Mouse (Mus musculus) myocyte (in vitro differentiated cells): ENCODE measurements around the gene Mroh2a.

Experiments
- CEBPB ChIP-seq: IDR thresholded peaks from 2 replicates; pipeline ENCODE4 v1.6.1; 2011; ENCODE audit warnings: mild to moderate bottlenecking, moderate library complexity; ENCODE audit not compliant: poor library complexity, insufficient read depth, severe bottlenecking
- E2F4 ChIP-seq: IDR thresholded peaks from one replicate; pipeline ENCODE4 v1.6.1; 2011; ENCODE audit warnings: mild to moderate bottlenecking, control low read depth, moderate library complexity; ENCODE audit not compliant: insufficient read depth
- MAX ChIP-seq: IDR thresholded peaks from one replicate; pipeline ENCODE4 v1.6.1; 2011; ENCODE audit warnings: low read depth, mild to moderate bottlenecking, control low read depth
- MYOG ChIP-seq, 3 experiments: IDR thresholded peaks; one replicate each; pipeline ENCODE4 v1.6.1; 2011; ENCODE audit warnings: control low read depth in 2 of 3, low read depth in 2 of 3, mild to moderate bottlenecking in 2 of 3; ENCODE audit not compliant: insufficient read length in 2 of 3, control insufficient read depth in 1 of 3, insufficient read depth in 1 of 3
- POLR2A ChIP-seq: IDR thresholded peaks from one replicate; pipeline ENCODE4 v1.6.1; 2011; ENCODE audit warnings: low read depth, mild to moderate bottlenecking, control low read depth, moderate library complexity; ENCODE audit not compliant: insufficient read length
- POLR2AphosphoS2 ChIP-seq: IDR thresholded peaks from one replicate; pipeline ENCODE4 v1.6.1; 2011; ENCODE audit warnings: low read depth, control low read depth; ENCODE audit not compliant: insufficient read length
- SRF ChIP-seq: IDR thresholded peaks from one replicate; pipeline ENCODE4 v1.6.1; 2011; ENCODE audit warnings: low read depth; ENCODE audit not compliant: control insufficient read depth, insufficient read length
- TCF12 ChIP-seq: IDR thresholded peaks from one replicate; pipeline ENCODE4 v1.6.1; 2011; ENCODE audit warnings: mild to moderate bottlenecking, control low read depth; ENCODE audit not compliant: poor library complexity, insufficient read depth, severe bottlenecking
- TCF3 ChIP-seq: IDR thresholded peaks from one replicate; pipeline ENCODE4 v1.6.1; 2011; ENCODE audit warnings: low read depth, control low read depth; ENCODE audit not compliant: insufficient read length
- USF1 ChIP-seq: IDR thresholded peaks from one replicate; pipeline ENCODE4 v1.6.1; 2011; ENCODE audit warnings: low read depth, mild to moderate bottlenecking, control low read depth, moderate library complexity

DNA sequence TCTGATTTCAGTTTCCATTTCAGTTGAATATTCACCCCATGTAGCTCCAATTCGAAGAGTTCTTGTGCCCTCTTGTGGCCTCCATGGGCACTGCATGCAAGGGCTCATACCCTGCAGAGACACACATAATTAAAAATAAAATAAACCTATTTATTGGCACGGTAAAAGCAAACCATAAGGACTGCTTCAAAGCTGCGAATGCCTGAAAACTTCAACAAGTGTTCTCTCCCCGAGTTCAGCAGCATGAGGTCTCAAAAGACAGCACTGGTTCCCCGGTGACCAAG is 60.9 kb downstream of the Mroh2a start:
- TF ChIP-seq POLR2A: no peak
- no peak for TF ChIP-seq POLR2AphosphoS2
- no peak for TF ChIP-seq TCF3
- no peak for TF ChIP-seq MAX
- TF ChIP-seq TCF12: no peak
- no peak for TF ChIP-seq USF1
- no peak for TF ChIP-seq MYOG (IDR thresholded peaks at IDR 0.05; ENCODE audit: control insufficient read depth in 1 of 3, insufficient read depth in 1 of 3, insufficient read length in 2 of 3, low read depth in 2 of 3)
- no peak for TF ChIP-seq E2F4
- TF ChIP-seq SRF: no peak
- TF ChIP-seq CEBPB: no peak
